Mouse (Mus musculus) forebrain, postnatal 0 days (tissue): ENCODE results near the gene Ssx2ip. TPM values are rescaled to one million over a fixed set of nuclear protein-coding genes. Genes with fewer than 3 reads are reported as not detected.

Source experiments
- ATAC-seq: fragments of 200-750 bp; cut with Nextera tagmentation; 2 replicates; pipeline ENCODE4 v1.8.0; 2017; ENCODE audit warnings: mild to moderate bottlenecking, moderate library complexity
- DNase-seq: peaks from one replicate; pipeline ENCODE4 v3.0.0-alpha.2; 2015
- H3K27ac ChIP-seq: fragments of 300-500 bp; sonication (generic); 2 replicates; pipeline ENCODE4 v1.5.1; 2014; ENCODE audit warnings: low read depth, mild to moderate bottlenecking, antibody characterized with exemption, low read length, moderate library complexity, mixed read lengths
- H3K27me3 ChIP-seq: fragments of 300-500 bp; sonication (generic); 2 replicates; pipeline ENCODE4 v1.6.1; 2014; ENCODE audit warnings: mild to moderate bottlenecking, low read length, mixed read lengths; ENCODE audit not compliant: insufficient read depth
- H3K36me3 ChIP-seq: fragments of 300-500 bp; sonication (generic); 2 replicates; pipeline ENCODE4 v1.6.1; 2014; ENCODE audit warnings: mild to moderate bottlenecking, moderate library complexity; ENCODE audit not compliant: insufficient read depth
- H3K4me1 ChIP-seq: fragments of 300-500 bp; sonication (generic); 2 replicates; pipeline ENCODE4 v1.6.1; 2014; ENCODE audit warnings: antibody characterized with exemption; ENCODE audit not compliant: insufficient read depth
- H3K4me2 ChIP-seq: fragments of 300-500 bp; sonication (generic); 2 replicates; pipeline ENCODE4 v1.6.1; 2014; ENCODE audit warnings: low read depth, mild to moderate bottlenecking, moderate library complexity
- H3K4me3 ChIP-seq: fragments of 300-500 bp; sonication (generic); 2 replicates; pipeline ENCODE4 v1.5.1; 2014; ENCODE audit warnings: low read depth, low read length, mixed read lengths
- H3K9ac ChIP-seq: fragments of 300-500 bp; sonication (generic); 2 replicates; pipeline ENCODE4 v1.6.1; 2014; ENCODE audit warnings: mild to moderate bottlenecking
- H3K9me3 ChIP-seq: fragments of 300-500 bp; sonication (generic); 2 replicates; pipeline ENCODE4 v1.6.1; 2016; ENCODE audit warnings: low read length
- CTCF ChIP-seq: sonication (generic); IDR thresholded peaks from 2 replicates; pipeline ENCODE4 v1.5.1; 2016; ENCODE audit warnings: antibody characterized with exemption, control low read depth, low read depth
- WGBS: fragments of 180-500 bp; shearing (Covaris S2); extraction: QIAGEN DNeasy Blood & Tissue Kit; methylation state at CpG from one replicate; pipeline ENCODE4 v1.1.7; 2014; 5-methylcytosine and 5-hydroxymethylcytosine counted together
- polyA plus RNA-seq: library from polyadenylated mRNA; unstranded; fragments of >200 nt; fragmentation: Nextera tagmentation; extraction: Ambion mirVana; gene quantifications from 2 replicates; pipeline ENCODE4 v1.2.1, GENCODE M21; 2015
- total RNA-seq: library from RNA; depleted of rRNA; stranded (reverse); fragments of >200 nt; gene quantifications from 2 replicates; pipeline ENCODE4 v1.2.3, GENCODE M21; 2014

The Ssx2ip gene
- total and polyA plus RNA-seq, 2 experiments from 2014 or later = 26.6 to 43.2 TPM

GRCm38 (mm10) chr3:146386800-146387199 is 17.6 kb upstream of the Ssx2ip start:
- WGBS = 53% methylated on average over 3 of the region's 3 CpGs

GRCm38 (mm10) chr3:146392656-146393321 is 11.7 kb upstream of the Ssx2ip start:
- no peaks in the 10 kb centered on the region for H3K27me3 ChIP-seq
- DNase-seq = no peak
- H3K4me3 ChIP-seq = 0 out of 2 replicates have a peak overlapping the region, but pooled peaks have one; percentile 1
- peak overlapping the region; percentile 17 for H3K4me2 ChIP-seq
- H3K4me1 ChIP-seq = no peaks in the 10 kb centered on the region
- H3K9me3 ChIP-seq = no peaks in the 10 kb centered on the region
- no peaks in the 10 kb centered on the region for H3K36me3 ChIP-seq
- H3K27ac ChIP-seq = 0 out of 2 replicates have a peak overlapping the region, but pooled peaks have one; percentile 5
- WGBS = 69% methylated on average over 19 of the region's 19 CpGs
- ATAC-seq = peak; percentile 16; the same call in 1 of the 2 replicates
- H3K9ac ChIP-seq = no peak overlapping the region
- TF ChIP-seq CTCF = no peak

More at GRCm38 (mm10) chr3:146386800-146387199, 17.6 kb upstream of the Ssx2ip start:
- no peak for TF ChIP-seq CTCF
- DNase-seq (no peak), ATAC-seq (peak; percentile 78)
- no peaks in the 10 kb centered on the region for H3K36me3 ChIP-seq
- no peaks in the 10 kb centered on the region for H3K4me1 ChIP-seq
- no peak overlapping the region for H3K9ac ChIP-seq
- H3K9me3 ChIP-seq = no peaks in the 10 kb centered on the region
- H3K27me3 ChIP-seq = no peaks in the 10 kb centered on the region
- H3K4me2 ChIP-seq = no peak overlapping the region
- no peak overlapping the region for H3K27ac ChIP-seq
- H3K4me3 ChIP-seq = no peak overlapping the region

GRCm38 (mm10) chr3:146393641-146394100 is 10.8 kb upstream of the Ssx2ip start:
- DNase-seq = peak; percentile 36
- H3K4me2 ChIP-seq = no peak overlapping the region
- H3K27ac ChIP-seq = 0 out of 2 replicates have a peak overlapping the region, but pooled peaks have one; percentile 5
- no peaks in the 10 kb centered on the region for H3K9me3 ChIP-seq
- no peaks in the 10 kb centered on the region for H3K4me1 ChIP-seq
- 25% methylated on average over 7 of the region's 7 CpGs for WGBS
- TF ChIP-seq CTCF = no peak
- H3K4me3 ChIP-seq = no peak overlapping the region
- H3K9ac ChIP-seq = no peak overlapping the region
- peak; percentile 63 for ATAC-seq
- H3K36me3 ChIP-seq = no peaks in the 10 kb centered on the region
- H3K27me3 ChIP-seq = no peaks in the 10 kb centered on the region

GRCm38 (mm10) chr3:146396256-146396655 is 8.2 kb upstream of the Ssx2ip start:
- Histone ChIP-seq H3K4me3 (no peak overlapping the region), H3K4me2 (no peak overlapping the region), H3K27ac (no peak overlapping the region), H3K27me3 (no peaks in the 10 kb centered on the region), H3K9ac (no peak overlapping the region), H3K36me3 (no peaks in the 10 kb centered on the region), H3K9me3 (no peaks in the 10 kb centered on the region), H3K4me1 (no peaks in the 10 kb centered on the region)
- 65% methylated on average over 6 of the region's 6 CpGs for WGBS
- DNase-seq = no peak
- TF ChIP-seq CTCF = no peak
- no peak for ATAC-seq

GRCm38 (mm10) chr3:146396934-146397333 is 7.5 kb upstream of the Ssx2ip start:
- Histone ChIP-seq H3K4me3 (no peak overlapping the region), H3K27me3 (no peaks in the 10 kb centered on the region), H3K9me3 (no peaks in the 10 kb centered on the region), H3K4me2 (no peak overlapping the region), H3K9ac (no peak overlapping the region), H3K27ac (no peak overlapping the region), H3K36me3 (no peaks in the 10 kb centered on the region), H3K4me1 (no peaks in the 10 kb centered on the region)
- WGBS = 90% methylated on average over 1 of the region's 1 CpGs
- ATAC-seq (no peak), DNase-seq (no peak)
- TF ChIP-seq CTCF = no peak

- Histone ChIP-seq H3K9me3 (no peaks in the 10 kb centered on the region), H3K36me3 (no peaks in the 10 kb centered on the region), H3K4me3 (no peak overlapping the region), H3K4me1 (no peaks in the 10 kb centered on the region), H3K4me2 (no peak overlapping the region), H3K9ac (no peak overlapping the region), H3K27ac (no peak overlapping the region), H3K27me3 (no peaks in the 10 kb centered on the region)
- ATAC-seq = no peak
- no peak for TF ChIP-seq CTCF
- whole genome bisulfite sequencing = 92% methylated on average over 4 of the region's 4 CpGs
- DNase-seq = no peak
Observed at GRCm38 (mm10) chr3:146397847-146398246, 6.6 kb upstream of the Ssx2ip start.

GRCm38 (mm10) chr3:146399203-146399602 is 5.2 kb upstream of the Ssx2ip start:
- ATAC-seq (peak; percentile 63; the same call in 1 of the 2 replicates), DNase-seq (peak; percentile 56)
- Histone ChIP-seq H3K27ac (no peak overlapping the region), H3K4me3 (no peak overlapping the region), H3K9me3 (no peaks in the 10 kb centered on the region), H3K4me1 (peaks cover 4% of the 10 kb centered on the region; the same call in 1 of the 2 replicates), H3K36me3 (no peaks in the 10 kb centered on the region), H3K27me3 (no peaks in the 10 kb centered on the region), H3K4me2 (no peak overlapping the region), H3K9ac (no peak overlapping the region)
- no peak for TF ChIP-seq CTCF
- 66% methylated on average over 5 of the region's 5 CpGs for WGBS
